Comparison of ENCODE assay signal across 10 mouse cellular contexts in the genomic region with DNA sequence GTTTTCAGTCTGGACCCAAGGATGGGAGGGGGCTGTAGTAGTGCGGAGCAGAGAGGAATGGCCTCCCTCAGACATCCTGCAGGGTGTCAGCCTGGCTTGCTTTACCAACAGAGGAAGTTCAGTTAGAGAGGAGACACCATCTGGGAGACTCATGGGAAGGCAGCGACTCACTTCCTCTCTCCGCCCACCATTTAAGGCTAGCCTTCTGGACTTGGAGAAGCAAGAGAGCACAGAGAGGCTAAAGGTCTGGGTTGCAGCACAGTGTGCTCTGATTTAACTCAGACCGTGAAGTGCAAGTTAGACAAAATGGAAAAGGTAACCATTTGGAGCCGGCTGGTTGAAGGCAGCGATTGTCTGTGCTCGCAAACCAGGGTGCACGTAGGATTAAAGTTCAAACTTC. TPM values are rescaled to one million over a fixed set of nuclear protein-coding genes. Genes with fewer than 3 reads are reported as not detected.
DNase-seq lines count a peak whose midpoint lies in the region; ATAC-seq lines count a peak whose summit lies in the region.
"Had no signal": no experiment of that assay in that cellular context is flagged by ENCODE, and none has a peak within 500 bp of the region (broad histone marks: within the 10 kb centered on the region; RNA-seq: fewer than 3 reads in every experiment).

No protein-coding gene starts in this region.

- 66% methylated on average over 8 of the region's 8 CpGs for WGBS in heart, embryonic 13.5 days
- WGBS in limb, embryonic 13.5 days, result 76% methylated on average over 8 of the region's 8 CpGs
- WGBS in forebrain, embryonic 10.5 days, result 85% methylated on average over 8 of the region's 8 CpGs

- ATAC-seq in heart, embryonic 13.5 days (ENCODE audit: extremely low read depth, insufficient number of reproducible peaks, low FRiP score, low TSS enrichment), result no peak
- no peak for ATAC-seq in limb, embryonic 13.5 days (ENCODE audit: low FRiP score, low read depth)
- ATAC-seq: forebrain, embryonic 14.5 days had no signal

- H3K27ac ChIP-seq in heart, embryonic 13.5 days (replicated peaks), result peak overlapping the region; percentile 68
- H3K27ac ChIP-seq in limb, embryonic 13.5 days, result no peak overlapping the region
- H3K27ac ChIP-seq in forebrain, embryonic 10.5 days, result no peak overlapping the region; the same call in 1 of the 2 replicates

- peak overlapping the region; percentile 91 for H3K4me2 ChIP-seq in heart, embryonic 13.5 days
- 0 out of 2 replicates have a peak overlapping the region, but pooled peaks have one; percentile 4 for H3K4me2 ChIP-seq in limb, embryonic 13.5 days (replicated peaks)

- no peaks in the 10 kb centered on the region for H3K9me3 ChIP-seq in heart, embryonic 13.5 days
- H3K9me3 ChIP-seq in limb, embryonic 13.5 days, result no peaks in the 10 kb centered on the region
- H3K9me3 ChIP-seq in forebrain, embryonic 10.5 days, result no peaks in the 10 kb centered on the region

- H3K27me3 ChIP-seq in heart, embryonic 13.5 days (replicated peaks), result no peaks in the 10 kb centered on the region
- H3K27me3 ChIP-seq in limb, embryonic 13.5 days, result peaks cover 15% of the 10 kb centered on the region; the same call in 1 of the 2 replicates
- peaks cover 67% of the 10 kb centered on the region for H3K27me3 ChIP-seq in forebrain, embryonic 10.5 days (ENCODE audit: poor library complexity, severe bottlenecking)

- H3K4me3 ChIP-seq in heart, embryonic 13.5 days, result no peak overlapping the region
- no peak overlapping the region for H3K4me3 ChIP-seq in limb, embryonic 13.5 days
- H3K4me3 ChIP-seq in forebrain, embryonic 10.5 days, result no peak overlapping the region

- peaks cover 93% of the 10 kb centered on the region for H3K4me1 ChIP-seq in heart, embryonic 13.5 days
- peaks cover 68% of the 10 kb centered on the region for H3K4me1 ChIP-seq in limb, embryonic 13.5 days
- H3K4me1 ChIP-seq in forebrain, embryonic 10.5 days, result peaks cover 79% of the 10 kb centered on the region

- peak; percentile 10 for DNase-seq in thymus, postnatal 14 days
- no peak for DNase-seq in thymus, postnatal 25 days
- DNase-seq in yolk sac, embryonic 10.5 days (ENCODE audit: low spot score), result peak; percentile 62
- DNase-seq in forebrain, embryonic 10.5 days (ENCODE audit: extremely low spot score, low spot score), result no peak
- DNase-seq in retina, postnatal 1 day, result no peak
- DNase-seq in layer of hippocampus, postnatal 36 days, result no peak
- DNase-seq: adrenal gland, postnatal 25 days had no signal

- H3K9ac ChIP-seq in heart, embryonic 13.5 days, result peak overlapping the region; percentile 57; the same call in 1 of the 2 replicates
- no peak overlapping the region for H3K9ac ChIP-seq in limb, embryonic 13.5 days

- peaks cover 20% of the 10 kb centered on the region for H3K36me3 ChIP-seq in heart, embryonic 13.5 days
- H3K36me3 ChIP-seq in limb, embryonic 13.5 days, result no peaks in the 10 kb centered on the region
- no peaks in the 10 kb centered on the region for H3K36me3 ChIP-seq in forebrain, embryonic 10.5 days (replicated peaks)

RNA-seq across cellular contexts. Expression of a gene that starts 5.3 kb away (rescaled TPM):
- 179 and 199 TPM in 2 replicates for polyA plus RNA-seq in heart, embryonic 13.5 days (2015; fragmentation: Nextera tagmentation; extraction: Ambion mirVana)
- 24.9 and 27.5 TPM in 2 replicates for polyA plus RNA-seq in limb, embryonic 13.5 days (2015; fragmentation: Nextera tagmentation; extraction: Ambion mirVana)
- polyA plus RNA-seq in forebrain, embryonic 10.5 days (2016; fragmentation: Nextera tagmentation; extraction: Ambion mirVana), result 27.3 and 31.5 TPM in 2 replicates
- total RNA-seq in layer of hippocampus, postnatal 36 days (2021), result 10 to 100 TPM; 59.6 to 64.5 TPM

Comparison
In these comparisons a context has a peak if more than half of its experiments do, and no peak if none do; other contexts are left out.
1. DNase-seq: peak in thymus, postnatal 14 days (single experiment) and yolk sac, embryonic 10.5 days (single experiment); none in thymus, postnatal 25 days (single experiment), forebrain, embryonic 10.5 days (single experiment), retina, postnatal 1 day (single experiment) and layer of hippocampus, postnatal 36 days (0 of 2).